Mouse (Mus musculus) liver, adult 2 months (tissue): ENCODE results near the gene Spata31d1a. TPM values are rescaled to one million over a fixed set of nuclear protein-coding genes. Genes with fewer than 3 reads are reported as not detected.
"Not testable (repeated sequence)": the region's sequence is repeated elsewhere in the genome, so short reads cannot be mapped to it uniquely, and the experiment has no call there.

Experiments
- DNase-seq: peaks from one replicate; pipeline ENCODE4 v3.0.0-alpha.2; 2011; ENCODE audit warnings: low read depth, low spot score; ENCODE audit errors: extremely low read depth
- H3K27ac ChIP-seq: fragments of 200-500 bp; replicated peaks from 2 replicates; pipeline ENCODE4 v1.5.1; 2012; ENCODE audit warnings: low read depth, mild to moderate bottlenecking, control low read depth, inconsistent platforms, low read length; ENCODE audit not compliant: insufficient read depth
- H3K27me3 ChIP-seq: fragments of 200-500 bp; 2 replicates; pipeline ENCODE4 v1.6.1; 2012; ENCODE audit warnings: mild to moderate bottlenecking, moderate library complexity, low read length, inconsistent platforms; ENCODE audit not compliant: control insufficient read depth, insufficient read depth
- H3K36me3 ChIP-seq: fragments of 200-500 bp; 2 replicates; pipeline ENCODE4 v1.6.1; 2012; ENCODE audit warnings: low read length, inconsistent platforms; ENCODE audit not compliant: control insufficient read depth, insufficient read depth
- H3K4me1 ChIP-seq: fragments of 200-500 bp; 2 replicates; pipeline ENCODE4 v1.6.1; 2011; ENCODE audit warnings: low read length; ENCODE audit not compliant: control insufficient read depth, insufficient read depth
- H3K4me3 ChIP-seq: fragments of 200-500 bp; 2 replicates; pipeline ENCODE4 v1.5.1; 2011; ENCODE audit warnings: low read depth, mild to moderate bottlenecking, control low read depth, low read length, moderate library complexity; ENCODE audit not compliant: insufficient read depth
- H3K79me2 ChIP-seq: fragments of 200-500 bp; 2 replicates; pipeline ENCODE4 v1.6.1; 2012; ENCODE audit warnings: inconsistent platforms, mild to moderate bottlenecking, low read length, moderate library complexity; ENCODE audit not compliant: control insufficient read depth, insufficient read depth
- H3K9ac ChIP-seq: fragments of 200-500 bp; 2 replicates; pipeline ENCODE4 v1.6.1; 2012; ENCODE audit warnings: low read depth, mild to moderate bottlenecking, control low read depth, inconsistent platforms, low read length
- CTCF ChIP-seq: fragments of 200-500 bp; IDR thresholded peaks from 2 replicates; pipeline ENCODE4 v1.5.1; 2011; ENCODE audit warnings: low read depth, low read length, control low read depth
- POLR2A ChIP-seq: fragments of 200-500 bp; IDR thresholded peaks from 2 replicates; pipeline ENCODE4 v1.6.1; 2011; ENCODE audit warnings: low read length, control low read depth; ENCODE audit not compliant: insufficient read depth; ENCODE audit errors: extremely low read depth
- WGBS: fragments of 180-500 bp; shearing (Covaris S2); methylation state at CpG from one replicate; pipeline ENCODE4 v1.1.7; 2018; 5-methylcytosine and 5-hydroxymethylcytosine counted together
- polyA plus RNA-seq: library from polyadenylated mRNA; depleted of rRNA; stranded (reverse); fragments of >200 nt; gene quantifications from 2 replicates; pipeline ENCODE4 v1.2.3, GENCODE M21; 2012
- total RNA-seq: library from RNA; depleted of rRNA; stranded (reverse); fragments of >200 nt; gene quantifications from 2 replicates; pipeline ENCODE4 v1.2.3, GENCODE M21; 2014

Spata31d1a gene
- total and polyA plus RNA-seq, 2 experiments, result not detected

DNA sequence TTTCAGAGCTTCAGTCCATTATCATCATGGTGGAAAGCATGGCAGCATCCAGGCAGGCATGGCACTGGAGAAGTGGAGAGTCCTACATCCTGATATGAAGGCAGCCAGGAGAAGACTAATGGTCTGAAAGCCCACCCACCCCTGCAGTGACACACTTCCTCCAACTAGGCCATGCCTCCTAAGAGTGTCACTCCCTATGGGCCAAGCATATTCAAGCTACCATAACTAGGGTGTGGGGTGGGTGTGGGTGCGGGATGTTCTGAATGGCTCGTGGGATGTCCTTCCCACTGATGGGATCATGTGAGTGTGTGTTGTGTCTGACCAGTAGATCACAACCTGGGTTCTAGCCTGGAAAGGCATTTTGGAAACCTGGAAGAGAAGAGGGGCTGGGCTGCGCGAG, 23.8 kb upstream of the Spata31d1a start:
- Histone ChIP-seq H3K36me3 (no peaks in the 10 kb centered on the region), H3K27ac (no peak overlapping the region), H3K4me1 (no peaks in the 10 kb centered on the region), H3K4me3 (no peak overlapping the region), H3K79me2 (no peaks in the 10 kb centered on the region), H3K27me3 (no peaks in the 10 kb centered on the region), H3K9ac (no peak overlapping the region)
- DNase-seq, result no peak
- WGBS, result 90% methylated on average over 4 of the region's 4 CpGs
- TF ChIP-seq CTCF (no peak), POLR2A (no peak)

DNA sequence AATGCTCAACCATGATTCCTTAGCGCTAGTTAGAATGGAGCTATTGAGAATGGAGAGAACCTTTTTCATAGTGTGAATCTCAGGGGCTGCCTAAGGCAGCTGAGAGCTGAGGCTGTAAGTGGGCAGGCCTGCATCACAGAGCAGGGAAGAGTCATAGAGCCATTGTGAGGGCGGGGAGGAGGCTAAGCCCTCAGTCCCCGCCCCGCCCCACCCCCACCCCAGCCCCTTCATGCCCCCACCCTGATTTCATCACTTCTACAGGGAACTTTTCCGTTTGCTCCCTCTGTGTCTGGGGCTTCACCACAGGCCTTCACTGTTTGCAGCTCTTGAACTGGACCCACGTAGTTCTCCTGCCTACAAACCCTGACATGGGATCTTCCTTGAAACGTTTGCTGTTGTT, 21.5 kb upstream of the Spata31d1a start, which contains the start of gene Spata31d1d:
Spata31d1d (minus strand) TSS at position 101 of the 400 bp plus-strand sequence.
- no peak for DNase-seq
- Histone ChIP-seq H3K27ac (no peak within 1 kb of the TSS), H3K27me3 (no peaks in the 10 kb centered on the region), H3K4me3 (no peak within 1 kb of the TSS), H3K4me1 (no peaks in the 10 kb centered on the region), H3K79me2 (no peaks in the 10 kb centered on the region), H3K9ac (no peak within 1 kb of the TSS), H3K36me3 (no peaks in the 10 kb centered on the region)
- TF ChIP-seq POLR2A (no peak), CTCF (no peak)
- 44% methylated on average over 7 of the region's 7 CpGs for WGBS

DNA sequence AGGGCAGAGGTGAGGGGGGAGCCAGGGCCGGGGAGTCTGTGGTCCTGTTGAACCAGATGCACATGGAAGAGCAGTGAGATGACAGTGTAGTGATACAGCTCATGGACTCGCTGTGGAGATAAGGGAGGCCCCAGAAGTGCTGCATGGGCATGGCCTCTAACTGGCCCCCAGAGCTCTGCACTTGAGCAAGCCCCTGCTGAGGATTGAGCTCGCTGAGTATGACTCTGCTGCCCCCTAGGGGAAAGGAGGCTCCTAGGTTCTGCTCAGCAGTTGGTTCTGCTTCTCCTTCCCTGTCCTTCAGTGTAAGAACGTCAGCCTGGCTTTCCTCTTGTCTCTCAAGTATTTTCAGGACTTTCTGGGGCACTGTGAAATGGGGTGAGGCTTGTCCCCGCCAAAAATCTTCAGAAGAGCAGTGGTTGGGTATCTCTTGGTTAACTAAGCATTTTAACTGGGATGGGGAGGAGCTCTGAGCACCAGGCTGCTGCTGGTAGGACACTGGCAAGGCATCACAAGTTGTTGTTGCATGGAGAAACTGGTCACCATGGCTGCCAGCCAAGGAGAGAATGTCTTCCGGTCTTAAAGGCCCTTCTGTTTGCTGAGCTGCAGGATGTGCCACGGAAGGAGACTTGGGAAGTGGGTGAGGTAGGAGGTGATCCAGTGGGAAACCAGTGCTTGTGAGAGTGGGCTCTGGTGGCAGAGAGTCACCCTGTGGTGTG, 18.4 kb upstream of the Spata31d1a start:
- Histone ChIP-seq H3K9ac (no peak overlapping the region), H3K4me3 (no peak overlapping the region), H3K79me2 (no peaks in the 10 kb centered on the region), H3K27me3 (0 out of 2 replicates have a peak, but pooled peaks cover 2% of the 10 kb centered on the region), H3K27ac (no peak overlapping the region), H3K4me1 (no peaks in the 10 kb centered on the region), H3K36me3 (no peaks in the 10 kb centered on the region)
- peak; percentile 41 for DNase-seq
- whole genome bisulfite sequencing, result 22% methylated on average over 7 of the region's 7 CpGs
- TF ChIP-seq CTCF (peak; percentile 91), POLR2A (no peak)

DNA sequence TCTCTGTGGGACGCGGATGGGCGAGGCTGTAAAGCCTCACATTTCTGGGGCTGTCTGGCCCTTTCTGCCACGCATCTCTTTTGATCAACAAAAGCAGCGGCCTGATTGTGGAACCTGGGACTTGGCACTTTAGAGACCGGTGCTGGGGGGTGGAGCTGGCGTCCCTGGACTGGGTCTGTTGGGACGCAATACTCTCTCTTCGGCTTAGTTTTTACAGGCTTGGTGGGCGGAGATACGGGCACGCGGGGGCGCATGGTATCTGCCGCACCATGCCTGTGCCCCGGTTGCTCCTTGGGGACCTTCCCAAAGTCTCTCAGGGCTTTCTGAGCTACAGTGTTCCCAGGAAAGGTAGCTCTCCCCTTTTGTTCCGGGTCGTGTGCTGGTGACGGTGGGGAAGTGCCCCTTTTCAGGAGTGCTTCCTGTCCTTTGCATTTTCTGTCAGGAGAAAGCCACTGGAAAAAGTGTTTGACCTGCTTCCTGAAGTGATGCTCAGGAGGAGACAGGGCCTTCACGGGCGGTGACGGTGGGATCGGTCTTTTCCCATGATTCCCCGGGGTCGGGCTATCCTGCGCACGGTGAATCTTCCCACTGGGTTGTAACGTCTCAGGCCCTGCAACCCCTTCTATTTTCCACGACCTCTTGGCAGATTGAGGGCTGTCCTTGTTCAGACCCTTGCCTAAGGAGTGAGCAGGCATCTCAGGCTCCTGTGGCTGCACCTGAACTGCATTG, 16.2 kb upstream of the Spata31d1a start:
- no peaks in the 10 kb centered on the region for H3K79me2 ChIP-seq
- no peak overlapping the region for H3K27ac ChIP-seq
- no peak overlapping the region for H3K9ac ChIP-seq
- TF ChIP-seq POLR2A, result no peak
- TF ChIP-seq CTCF, result no peak
- no peaks in the 10 kb centered on the region for H3K4me1 ChIP-seq
- 0 out of 2 replicates have a peak, but pooled peaks cover 2% of the 10 kb centered on the region for H3K27me3 ChIP-seq
- no peak overlapping the region for H3K4me3 ChIP-seq
- DNase-seq, result no peak
- WGBS, result 34% methylated on average over 29 of the region's 29 CpGs
- no peaks in the 10 kb centered on the region for H3K36me3 ChIP-seq

DNA sequence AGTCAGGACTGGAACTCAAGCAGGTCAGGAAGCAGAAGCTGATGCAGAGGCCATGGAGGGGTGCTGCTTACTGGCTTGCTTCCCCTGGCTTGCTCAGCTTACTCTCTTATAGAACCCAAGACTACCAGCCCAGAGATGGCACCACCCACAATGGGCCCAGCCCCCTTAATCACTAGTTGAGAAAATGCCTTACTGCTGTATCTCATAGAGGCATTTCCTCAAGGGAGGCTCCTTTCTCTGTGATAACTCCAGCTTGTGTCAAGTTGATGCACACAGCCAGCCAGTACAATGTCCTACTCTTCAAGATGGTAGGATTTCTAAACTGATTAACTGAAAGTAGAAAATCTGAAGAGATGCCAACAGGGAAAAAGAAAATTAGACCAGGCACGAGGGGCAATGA, 12.0 kb upstream of the Spata31d1a start:
- not testable (repeated sequence) for H3K4me3 ChIP-seq, H3K4me1 ChIP-seq, H3K36me3 ChIP-seq, H3K79me2 ChIP-seq, DNase-seq, H3K27ac ChIP-seq, H3K27me3 ChIP-seq, H3K9ac ChIP-seq
- WGBS, result 84% methylated on average over 1 of the region's 1 CpGs

DNA sequence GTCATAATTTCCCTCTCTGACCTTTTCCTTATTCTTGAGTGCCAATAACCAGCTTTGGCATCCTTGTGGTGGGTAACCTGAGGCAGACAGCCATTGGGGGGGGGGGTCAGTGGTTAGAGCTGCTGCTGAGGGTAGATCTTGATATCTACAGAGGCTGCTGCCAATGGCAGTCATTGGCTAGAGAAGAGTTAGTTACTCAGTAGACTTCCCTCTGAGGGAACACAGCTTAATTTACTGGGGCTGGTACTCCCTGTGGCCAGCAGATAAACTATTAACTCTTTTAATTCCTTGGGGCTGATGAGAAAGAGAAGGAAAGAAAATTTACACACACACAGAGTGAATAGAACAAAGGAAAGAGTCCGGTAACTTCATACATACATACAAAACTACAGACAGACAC, 9.3 kb upstream of the Spata31d1a start:
- H3K27ac ChIP-seq, result no peak overlapping the region
- DNase-seq, result no peak
- H3K4me3 ChIP-seq, result no peak overlapping the region
- no peak for TF ChIP-seq POLR2A
- no peak for TF ChIP-seq CTCF
- H3K4me1 ChIP-seq, result no peaks in the 10 kb centered on the region
- H3K79me2 ChIP-seq, result no peaks in the 10 kb centered on the region
- H3K27me3 ChIP-seq, result no peaks in the 10 kb centered on the region
- no peaks in the 10 kb centered on the region for H3K36me3 ChIP-seq
- 93% methylated on average over 1 of the region's 1 CpGs for WGBS
- no peak overlapping the region for H3K9ac ChIP-seq

DNA sequence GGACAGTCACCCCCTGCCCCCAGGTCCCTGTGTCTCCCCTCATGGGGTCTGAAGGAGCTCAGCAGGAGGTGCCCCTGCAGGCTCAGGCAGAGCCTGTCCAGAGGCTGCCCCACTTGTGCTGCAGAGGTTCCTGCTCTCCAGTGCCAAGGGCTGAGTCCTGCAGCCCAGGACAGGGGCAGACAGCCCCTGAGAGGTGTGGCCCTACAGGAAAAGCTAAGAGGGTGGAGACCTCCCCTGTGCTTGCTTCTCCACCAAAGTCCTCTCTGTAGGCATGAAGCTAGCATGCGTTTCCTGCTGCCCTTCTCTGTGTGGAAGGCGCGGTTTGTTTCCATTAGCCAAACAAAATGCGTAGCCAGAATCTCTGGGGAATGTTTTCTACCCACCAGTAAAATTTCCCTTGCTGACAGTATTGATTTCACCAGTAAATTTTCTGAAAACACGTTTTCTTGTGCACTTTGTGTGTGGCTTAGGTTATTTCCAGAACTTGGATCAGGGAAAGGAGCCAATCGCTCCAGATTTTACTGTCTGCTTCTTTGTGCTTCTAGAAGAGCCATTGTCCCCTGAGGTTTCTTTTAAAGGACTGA, 8.8 kb upstream of the Spata31d1a start:
- H3K4me3 ChIP-seq, H3K27me3 ChIP-seq, DNase-seq, H3K4me1 ChIP-seq, H3K79me2 ChIP-seq, H3K36me3 ChIP-seq, H3K9ac ChIP-seq, H3K27ac ChIP-seq: not testable (repeated sequence)
- WGBS, result 36% methylated on average over 6 of the region's 6 CpGs
